Mouse (Mus musculus) brown adipose tissue, adult 24 weeks (tissue): ENCODE results near the gene Ccdc158. TPM values are rescaled to one million over a fixed set of nuclear protein-coding genes. Genes with fewer than 3 reads are reported as not detected.
A peak's percentile ranks its signal among the peaks of the same experiment; 100 is the strongest.

Experiments
- H3K27ac ChIP-seq: fragments of 200-500 bp; replicated peaks from 2 replicates; pipeline ENCODE4 v1.5.1; 2012; ENCODE audit warnings: low read depth, mild to moderate bottlenecking, low read length
- H3K4me1 ChIP-seq: fragments of 200-500 bp; 2 replicates; pipeline ENCODE4 v1.6.1; 2012; ENCODE audit warnings: low read length, mixed read lengths; ENCODE audit not compliant: control insufficient read depth, insufficient read depth, insufficient read length
- H3K4me3 ChIP-seq: fragments of 200-500 bp; 2 replicates; pipeline ENCODE4 v1.5.1; 2012; ENCODE audit warnings: low read depth, mild to moderate bottlenecking, low read length, moderate library complexity; ENCODE audit not compliant: insufficient read depth
- polyA plus RNA-seq: library from polyadenylated mRNA; stranded (reverse); fragments of >200 nt; gene quantifications from 2 replicates; pipeline ENCODE4 v1.2.4, GENCODE M21; 2012; ENCODE audit not compliant: missing spikeins, insufficient read depth, insufficient read length

Gene Ccdc158
- polyA plus RNA-seq = 0.32 and 0.46 TPM in 2 replicates

- H3K27ac ChIP-seq = no peak within 1 kb of the TSS
- peaks cover 3% of the 10 kb centered on the region for H3K4me1 ChIP-seq
- peak within 1 kb of the TSS; percentile 34 for H3K4me3 ChIP-seq
These were observed at the start of gene Ccdc158 for GRCm38 (mm10) chr5:92674859-92675573. TSS of gene Ccdc158 (minus strand) at chr5:92675271.

- Histone ChIP-seq H3K27ac (no peak overlapping the region), H3K4me1 (no peaks in the 10 kb centered on the region), H3K4me3 (no peak overlapping the region)
These were observed 46.5 kb upstream of the Ccdc158 start for GRCm38 (mm10) chr5:92721610-92722009.

DNA sequence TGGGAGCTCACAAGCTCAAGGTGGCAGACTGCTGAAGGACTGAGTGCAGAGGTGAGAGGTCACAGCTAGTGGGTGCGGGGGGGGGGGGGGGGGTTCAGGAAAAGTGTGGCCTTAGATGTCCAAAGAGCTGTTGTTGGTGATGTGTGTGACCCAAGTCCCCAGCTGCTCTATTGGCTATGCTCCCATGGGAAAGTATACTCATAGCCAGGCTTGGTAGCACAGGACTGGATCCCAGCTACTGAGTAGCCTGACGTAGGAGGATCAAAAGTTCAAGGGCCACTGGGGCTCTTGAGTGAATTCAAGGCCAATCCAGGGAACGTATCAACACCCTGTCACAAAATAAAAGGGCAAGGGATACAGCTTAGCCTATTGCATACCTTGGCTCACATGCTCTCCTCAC, 43.8 kb upstream of the Ccdc158 start:
- no peak overlapping the region for H3K27ac ChIP-seq
- H3K4me3 ChIP-seq = no peak overlapping the region
- H3K4me1 ChIP-seq = no peaks in the 10 kb centered on the region

DNA sequence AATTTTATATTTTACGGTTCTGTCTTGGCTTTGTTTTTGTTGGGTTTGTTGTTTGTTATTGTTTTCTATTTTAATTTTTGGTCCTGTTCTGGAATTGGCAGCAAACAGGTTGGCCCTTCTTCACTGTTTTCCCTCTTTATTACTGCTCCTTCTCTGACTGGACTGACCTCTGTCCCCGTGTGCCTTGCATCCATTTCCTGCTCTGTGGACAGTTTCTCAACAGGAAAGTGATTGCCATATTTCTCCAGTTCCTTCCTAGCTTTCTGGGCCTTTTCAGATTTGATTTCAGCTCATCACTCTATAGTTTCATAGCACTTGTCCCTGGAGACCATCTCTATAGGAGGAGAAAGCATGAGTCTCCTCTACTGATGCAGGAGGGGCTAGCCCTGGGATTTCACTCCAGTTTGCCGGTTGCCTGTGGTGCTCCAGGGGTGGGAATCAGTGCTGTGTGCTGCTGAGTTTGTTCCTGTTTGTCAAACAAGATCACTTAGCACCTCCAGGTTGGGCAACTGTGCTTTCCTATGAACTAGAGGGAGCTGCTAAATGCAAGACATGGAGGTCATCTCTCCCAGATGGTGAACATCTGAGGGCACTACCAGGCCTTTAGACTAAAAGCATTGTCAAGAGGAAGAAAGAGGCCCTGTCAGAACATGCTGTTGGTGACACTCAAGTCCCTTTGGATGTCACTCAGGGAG, 42.7 kb upstream of the Ccdc158 start:
- no peak overlapping the region for H3K27ac ChIP-seq

GRCm38 (mm10) chr5:92715890-92716289, 40.8 kb upstream of the Ccdc158 start:
- Histone ChIP-seq H3K27ac (no peak overlapping the region), H3K4me1 (no peaks in the 10 kb centered on the region), H3K4me3 (no peak overlapping the region)

More for the DNA sequence above, 42.7 kb upstream of the Ccdc158 start:
- no peak overlapping the region for H3K4me3 ChIP-seq
- H3K4me1 ChIP-seq = no peaks in the 10 kb centered on the region

- Histone ChIP-seq H3K27ac (no peak overlapping the region), H3K4me1 (no peaks in the 10 kb centered on the region), H3K4me3 (no peak overlapping the region)
These were observed 40.2 kb upstream of the Ccdc158 start for GRCm38 (mm10) chr5:92715319-92715718.

- Histone ChIP-seq H3K4me1 (no peaks in the 10 kb centered on the region), H3K4me3 (no peak overlapping the region), H3K27ac (no peak overlapping the region)
These were observed 39.8 kb upstream of the Ccdc158 start for GRCm38 (mm10) chr5:92714886-92715285.

DNA sequence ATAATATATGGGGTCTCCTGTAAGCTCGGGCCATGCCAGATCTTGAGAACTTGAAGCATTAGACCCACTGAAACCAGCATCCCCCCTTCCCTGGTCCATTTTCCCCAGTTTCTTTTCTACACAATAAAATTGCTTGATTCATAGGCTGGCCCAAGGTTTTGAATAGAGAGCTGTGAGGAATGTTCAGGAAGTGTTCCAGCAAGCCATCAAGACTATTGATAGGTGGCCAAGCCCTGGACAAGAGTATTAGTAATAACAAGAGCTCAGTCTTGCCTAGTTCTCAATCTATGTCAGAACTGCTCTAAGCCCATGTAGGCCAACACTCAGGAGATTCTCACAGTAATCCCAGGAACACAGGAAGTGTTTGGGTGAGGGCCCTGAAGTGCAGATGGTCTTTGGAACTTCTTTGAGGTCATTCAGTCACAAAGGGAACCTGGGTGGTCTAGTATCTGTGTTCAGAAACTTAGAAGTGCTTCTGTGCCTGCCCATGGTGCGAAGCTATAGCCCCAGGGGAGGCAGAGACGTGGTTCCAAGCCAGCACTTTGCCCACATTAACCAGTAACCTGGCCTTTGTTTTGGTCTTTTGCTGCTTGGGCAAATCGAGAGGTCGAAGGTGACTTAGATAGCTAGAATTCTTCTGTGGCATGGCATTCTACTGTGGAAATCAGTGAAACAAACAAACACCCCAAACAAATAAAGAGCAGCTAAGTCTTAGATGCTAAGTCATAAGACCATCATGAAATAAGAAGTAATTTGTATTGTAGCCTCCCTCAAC, 37.7 kb upstream of the Ccdc158 start:
- no peak overlapping the region for H3K27ac ChIP-seq
- H3K4me1 ChIP-seq = no peaks in the 10 kb centered on the region; the same call in 1 of the 2 replicates
- H3K4me3 ChIP-seq = no peak overlapping the region

GRCm38 (mm10) chr5:92711666-92712290, 36.7 kb upstream of the Ccdc158 start:
- no peak overlapping the region for H3K27ac ChIP-seq
- H3K4me3 ChIP-seq = no peak overlapping the region
- H3K4me1 ChIP-seq = peaks cover 3% of the 10 kb centered on the region

DNA sequence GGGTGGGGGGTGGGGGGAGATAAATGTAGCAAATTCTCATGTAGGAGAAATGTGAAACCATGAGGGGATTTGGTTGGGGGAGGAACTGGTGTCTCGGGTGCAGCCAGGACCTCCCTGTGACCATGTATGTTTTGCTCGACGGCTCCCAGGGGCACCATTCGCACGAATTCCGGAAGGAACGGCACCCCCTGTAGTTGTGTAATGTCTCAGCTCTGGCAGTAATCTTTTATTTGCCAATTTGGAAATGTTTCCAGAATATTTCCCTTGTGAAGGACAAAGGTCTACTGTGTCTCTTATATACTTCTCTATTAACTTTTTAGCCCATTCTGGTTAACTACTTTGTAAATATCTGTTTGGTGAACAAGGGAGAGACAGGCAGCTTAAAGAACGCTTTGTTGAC, 35.7 kb upstream of the Ccdc158 start:
- H3K4me1 ChIP-seq = peaks cover 7% of the 10 kb centered on the region
- no peak overlapping the region for H3K4me3 ChIP-seq
- H3K27ac ChIP-seq = peak overlapping the region; percentile 8; the same call in 1 of the 2 replicates

DNA sequence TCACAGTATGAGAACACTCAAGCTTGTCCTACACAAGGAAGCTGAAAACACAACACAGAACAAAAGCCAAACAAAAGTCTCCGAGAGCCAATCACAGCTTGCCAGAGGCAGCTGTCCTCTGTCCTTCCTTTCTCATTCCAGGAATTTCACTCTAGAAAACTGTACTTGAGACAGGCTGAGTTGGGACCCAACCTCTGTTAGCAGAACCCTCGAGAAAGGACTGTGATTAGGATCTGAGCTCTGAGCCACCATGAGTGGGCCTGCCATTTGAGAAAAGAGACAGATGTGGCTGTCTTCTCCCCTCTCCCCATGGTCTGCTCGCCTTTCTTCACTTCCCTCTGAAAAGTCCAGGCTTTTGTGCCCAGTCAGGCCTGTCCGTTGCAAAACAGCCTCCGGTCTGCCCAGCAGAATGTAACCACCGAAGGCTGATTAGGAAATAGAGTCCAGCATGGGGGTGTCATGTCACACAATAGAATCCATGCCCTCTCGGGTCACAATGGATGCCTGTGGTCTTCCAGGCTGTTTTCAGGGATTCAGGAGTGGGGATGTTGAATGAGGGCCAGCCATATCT, 32.9 kb upstream of the Ccdc158 start:
- H3K4me3 ChIP-seq = no peak overlapping the region
- H3K27ac ChIP-seq = peak overlapping the region; percentile 70
- peaks cover 7% of the 10 kb centered on the region for H3K4me1 ChIP-seq

- Histone ChIP-seq H3K27ac (no peak overlapping the region), H3K4me1 (peaks cover 7% of the 10 kb centered on the region), H3K4me3 (no peak overlapping the region)
These were observed 28.6 kb upstream of the Ccdc158 start for GRCm38 (mm10) chr5:92703671-92704070.

GRCm38 (mm10) chr5:92701750-92702149, 26.7 kb upstream of the Ccdc158 start:
- H3K4me1 ChIP-seq = peaks cover 5% of the 10 kb centered on the region
- no peak overlapping the region for H3K27ac ChIP-seq

DNA sequence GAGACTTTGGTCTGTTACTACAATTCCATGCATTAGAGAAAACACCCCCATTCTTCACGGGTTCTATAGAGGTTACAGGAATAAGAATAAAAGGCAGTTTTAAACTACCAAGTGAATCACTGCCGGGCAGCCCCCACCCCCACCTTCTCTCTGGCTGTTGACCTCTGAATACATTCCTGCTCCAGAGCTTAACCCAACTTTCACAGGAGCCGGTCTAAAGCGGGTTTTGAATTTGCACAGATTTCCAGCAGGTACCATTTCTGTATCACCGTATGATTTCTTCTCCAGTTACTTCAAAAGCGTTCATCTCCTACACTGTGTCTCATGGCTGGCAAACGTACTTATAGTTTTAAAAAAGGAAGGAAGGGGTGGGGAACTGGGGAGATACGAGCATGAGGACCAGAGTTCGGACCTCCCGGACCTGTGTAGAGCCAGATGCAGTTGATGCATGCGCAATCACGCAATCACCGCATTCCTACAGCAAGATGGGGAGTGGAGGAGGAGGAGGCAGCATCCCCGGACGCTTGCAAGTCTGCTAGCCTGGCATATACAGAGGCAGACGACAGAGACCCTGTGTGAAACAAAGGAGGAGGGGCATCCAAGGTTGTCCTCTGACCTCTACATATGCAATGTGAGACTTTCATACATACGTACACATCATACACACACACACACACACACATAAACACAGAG, 23.9 kb upstream of the Ccdc158 start:
- H3K4me3 ChIP-seq = no peak overlapping the region
- no peak overlapping the region for H3K27ac ChIP-seq
- no peaks in the 10 kb centered on the region; the same call in 1 of the 2 replicates for H3K4me1 ChIP-seq

More at GRCm38 (mm10) chr5:92701750-92702149, 26.7 kb upstream of the Ccdc158 start:
- no peak overlapping the region for H3K4me3 ChIP-seq
